Mouse (Mus musculus): ENCODE measurements around the gene Mrgpre. TPM values are rescaled to one million over a fixed set of nuclear protein-coding genes. Genes with fewer than 3 reads are reported as not detected.
A peak's percentile ranks its signal among the peaks of the same experiment; 100 is the strongest.

Gene Mrgpre
- polyA plus RNA-seq, 1 experiment from 2014 or later = 1.8 TPM

DNA sequence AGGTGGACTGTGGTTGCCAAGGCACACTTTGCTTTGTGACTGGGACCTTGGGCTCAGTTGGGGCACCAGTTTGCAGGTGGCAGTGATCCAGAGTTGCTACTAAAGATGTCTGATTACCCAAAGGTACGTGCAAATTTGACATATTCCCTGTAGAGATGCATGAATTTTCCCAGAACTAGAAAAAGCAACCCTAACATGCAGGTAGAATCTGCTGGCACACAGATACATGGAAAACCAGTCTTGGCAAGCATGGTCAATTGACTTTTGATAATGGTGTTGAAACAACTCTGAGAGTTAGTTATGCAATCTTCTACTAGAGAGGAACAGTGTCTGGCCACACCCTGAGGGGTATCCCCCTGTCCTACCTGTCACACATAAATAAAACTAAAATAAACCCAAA lies 32.9 kb downstream of the Mrgpre start:
- Histone ChIP-seq H3K27ac (no peak overlapping the region), H3K4me2 (replicated peaks) (no peak overlapping the region), H3K4me1 (peaks cover 10% of the 10 kb centered on the region; the same call in 1 of the 2 replicates), H3K4me3 (no peak overlapping the region), H3K9me3 (no peaks in the 10 kb centered on the region), H3K27me3 (peaks cover 19% of the 10 kb centered on the region), H3K9ac (no peak overlapping the region), H3K36me3 (no peaks in the 10 kb centered on the region)
- 81% methylated on average over 1 of the region's 1 CpGs for WGBS
- ATAC-seq (ENCODE audit: low FRiP score, low read depth) = no peak

DNA sequence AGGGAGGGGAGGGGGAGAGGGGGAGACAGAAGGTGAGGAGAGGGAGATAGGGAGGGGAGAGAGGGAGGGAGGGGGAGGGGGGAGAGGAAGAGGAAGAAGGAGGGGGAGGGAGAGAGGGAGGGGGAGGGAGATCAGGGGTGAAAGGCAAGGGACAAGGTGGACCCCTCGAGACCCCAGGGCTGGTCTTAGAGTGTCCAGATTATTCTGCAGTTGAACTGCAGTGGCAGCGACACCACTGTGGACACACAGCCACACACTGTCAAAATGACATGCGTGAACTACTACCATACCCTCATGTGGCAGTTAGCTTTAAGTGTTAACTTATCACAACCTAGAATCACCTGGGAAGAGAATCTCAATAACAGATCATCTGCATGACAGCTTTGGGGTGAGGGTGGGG lies 35.3 kb downstream of the Mrgpre start:
- no peak overlapping the region for H3K9ac ChIP-seq
- H3K4me3 ChIP-seq = no peak overlapping the region
- H3K4me2 ChIP-seq (replicated peaks) = no peak overlapping the region
- H3K27me3 ChIP-seq = no peaks in the 10 kb centered on the region
- ATAC-seq (ENCODE audit: low FRiP score, low read depth) = no peak
- H3K4me1 ChIP-seq = 0 out of 2 replicates have a peak, but pooled peaks cover 6% of the 10 kb centered on the region
- WGBS = 67% methylated on average over 3 of the region's 3 CpGs
- no peaks in the 10 kb centered on the region for H3K9me3 ChIP-seq
- H3K27ac ChIP-seq = no peak overlapping the region
- no peaks in the 10 kb centered on the region for H3K36me3 ChIP-seq

DNA sequence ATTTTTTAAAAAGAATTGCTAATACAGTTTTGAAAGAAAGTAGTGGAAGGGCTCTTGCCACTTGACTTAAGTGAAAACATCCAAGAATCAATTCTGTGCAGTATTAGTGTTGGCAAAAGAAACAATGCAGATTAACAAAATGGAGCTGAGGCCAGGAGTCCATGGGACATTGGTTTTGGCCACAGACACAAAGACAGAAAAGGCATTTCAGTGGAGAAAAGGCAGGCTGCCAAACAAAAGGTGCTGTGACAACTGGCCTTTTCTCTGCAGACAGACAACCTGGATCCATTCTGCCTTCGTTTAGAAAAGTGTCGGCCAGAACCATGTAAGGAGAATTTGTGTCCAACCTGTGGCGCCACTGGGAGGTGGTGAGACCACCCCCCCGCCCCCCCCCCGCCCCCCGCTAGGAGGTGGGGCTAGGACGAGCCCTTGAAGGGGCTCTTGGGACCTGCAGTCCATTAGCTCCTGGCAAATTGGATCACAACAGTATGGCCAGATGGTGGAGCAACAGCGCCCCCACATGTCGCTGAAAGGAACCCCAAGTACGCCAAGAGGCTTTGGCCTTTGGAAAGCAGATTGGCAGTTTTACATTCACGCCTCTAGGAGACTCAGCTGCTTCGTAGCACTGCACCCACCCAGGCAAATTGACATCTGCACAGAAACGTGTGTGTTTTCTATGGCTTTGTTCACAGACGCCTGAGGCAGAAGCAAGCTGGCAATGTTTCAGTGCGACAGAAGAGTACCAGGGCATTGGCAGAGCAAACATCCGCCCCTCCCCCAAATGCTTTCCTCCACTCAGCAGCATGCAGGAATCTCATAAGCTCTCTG lies 36.0 kb downstream of the Mrgpre start:
- Histone ChIP-seq H3K4me1 (0 out of 2 replicates have a peak, but pooled peaks cover 6% of the 10 kb centered on the region), H3K27ac (peak overlapping the region; percentile 55; the same call in 1 of the 2 replicates), H3K9me3 (no peaks in the 10 kb centered on the region), H3K9ac (peak overlapping the region; percentile 56), H3K36me3 (no peaks in the 10 kb centered on the region), H3K4me3 (peak overlapping the region; percentile 24), H3K27me3 (no peaks in the 10 kb centered on the region), H3K4me2 (replicated peaks) (peak overlapping the region; percentile 58)
- ATAC-seq (ENCODE audit: low FRiP score, low read depth) = peak; percentile 87
- WGBS = 2% methylated on average over 16 of the region's 16 CpGs

DNA sequence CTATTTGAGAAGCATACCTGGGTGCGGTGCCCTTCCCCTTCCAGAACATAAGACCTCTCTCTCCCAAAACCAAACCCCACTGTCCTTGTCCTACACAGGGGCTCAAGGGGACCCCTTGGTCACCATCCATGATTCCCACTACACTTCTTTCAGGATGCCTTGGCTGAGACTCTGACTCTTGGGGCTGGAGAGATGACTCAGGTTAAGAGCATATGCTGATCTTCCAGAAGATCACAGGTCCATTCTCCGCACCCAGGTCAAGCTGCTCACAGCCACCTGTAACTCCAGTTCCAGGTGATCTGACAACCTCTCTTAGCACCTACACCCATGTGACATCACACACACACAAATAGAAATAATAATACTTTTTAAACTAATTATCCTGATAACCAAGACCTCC lies 43.6 kb downstream of the Mrgpre start:
- peak overlapping the region; percentile 95 for H3K9ac ChIP-seq
- H3K27me3 ChIP-seq = no peaks in the 10 kb centered on the region
- H3K27ac ChIP-seq = no peak overlapping the region
- peak overlapping the region; percentile 85 for H3K4me3 ChIP-seq
- H3K36me3 ChIP-seq = 0 out of 2 replicates have a peak, but pooled peaks cover under 1% of the 10 kb centered on the region
- H3K4me1 ChIP-seq = peaks cover 29% of the 10 kb centered on the region
- H3K4me2 ChIP-seq (replicated peaks) = peak overlapping the region; percentile 92
- no peak; the same call in 1 of the 2 replicates for ATAC-seq (ENCODE audit: low FRiP score, low read depth)
- 13% methylated on average over 2 of the region's 2 CpGs for WGBS
- H3K9me3 ChIP-seq = no peaks in the 10 kb centered on the region

DNA sequence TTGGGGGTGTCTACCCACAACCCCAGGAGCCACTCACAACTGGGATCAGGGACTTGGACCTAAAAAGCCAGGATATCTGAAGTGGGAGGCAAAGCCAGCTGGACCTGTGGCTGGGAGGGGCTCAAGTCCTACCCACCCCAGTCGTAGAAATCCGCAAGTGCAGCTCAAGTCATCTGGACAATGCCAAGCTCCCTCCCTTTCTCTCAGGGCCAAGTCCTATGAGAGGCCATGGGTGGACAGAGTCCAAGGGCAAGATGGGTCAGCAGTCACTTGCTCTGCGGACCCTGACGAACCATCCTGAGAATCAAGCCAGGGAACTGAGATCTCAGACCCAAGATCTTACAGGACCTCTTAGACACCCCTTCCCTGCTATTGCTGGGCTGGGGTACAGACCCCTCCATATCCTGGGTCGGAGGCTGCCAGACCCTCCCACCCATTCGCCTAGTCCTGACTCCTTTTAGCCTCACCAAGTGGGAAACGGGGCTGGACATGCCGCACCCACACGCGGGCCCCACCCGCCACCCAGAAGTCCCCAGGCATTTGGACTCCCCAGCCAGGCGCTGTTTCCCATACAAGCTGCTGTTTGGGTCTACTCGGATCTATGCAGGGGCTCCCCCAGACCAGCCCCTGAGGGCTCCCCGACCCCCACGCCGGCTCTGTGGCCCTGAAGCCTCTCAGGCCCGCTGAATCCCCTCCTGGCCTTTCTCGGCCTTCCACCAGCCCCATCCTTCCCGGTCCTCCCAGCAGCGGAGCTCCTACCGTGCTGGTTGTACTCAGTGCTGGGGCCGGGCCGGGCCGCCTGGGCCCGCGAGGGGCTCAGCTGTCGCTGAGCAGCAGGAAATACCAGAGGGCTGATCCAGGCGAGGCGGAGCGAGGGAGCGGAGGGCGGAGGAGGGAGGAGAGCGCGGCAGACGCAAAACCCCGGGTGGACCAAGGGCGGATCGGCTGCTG lies 44.5 kb downstream of the Mrgpre start:
- Histone ChIP-seq H3K9ac (peak overlapping the region; percentile 95), H3K36me3 (0 out of 2 replicates have a peak, but pooled peaks cover 9% of the 10 kb centered on the region), H3K9me3 (no peaks in the 10 kb centered on the region), H3K27me3 (no peaks in the 10 kb centered on the region), H3K4me2 (replicated peaks) (peak overlapping the region; percentile 92), H3K4me3 (peak overlapping the region; percentile 85), H3K27ac (peak overlapping the region; percentile 85), H3K4me1 (peaks cover 29% of the 10 kb centered on the region)
- ATAC-seq (ENCODE audit: low FRiP score, low read depth) = peak; percentile 92
- WGBS = 3% methylated on average over 35 of the region's 38 CpGs

DNA sequence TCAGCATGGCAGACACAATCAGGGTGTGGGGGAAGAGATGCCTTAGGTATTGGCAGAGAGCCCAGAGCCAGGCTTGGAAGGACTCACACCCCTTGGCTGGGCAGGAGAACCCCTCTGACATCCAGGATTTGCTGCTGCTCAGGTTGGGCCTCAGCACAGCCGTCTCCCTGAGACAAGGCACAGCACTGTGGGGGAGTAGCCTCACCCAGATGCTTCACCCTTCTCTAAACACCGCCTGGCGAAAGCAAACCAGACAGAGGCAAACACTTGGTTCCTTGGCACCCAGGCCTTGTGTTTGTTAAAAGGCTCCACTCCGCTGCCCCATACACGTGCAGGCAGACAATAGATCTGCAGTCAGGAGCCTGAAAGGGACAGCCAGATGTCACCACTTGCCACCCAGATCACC lies 45.7 kb downstream of the Mrgpre start:
- no peak for ATAC-seq (ENCODE audit: low FRiP score, low read depth)
- H3K36me3 ChIP-seq = peaks cover 21% of the 10 kb centered on the region
- H3K4me2 ChIP-seq (replicated peaks) = peak overlapping the region; percentile 92
- H3K4me1 ChIP-seq = peaks cover 29% of the 10 kb centered on the region
- H3K9me3 ChIP-seq = no peaks in the 10 kb centered on the region
- WGBS = 45% methylated on average over 5 of the region's 5 CpGs
- H3K9ac ChIP-seq = peak overlapping the region; percentile 95
- peak overlapping the region; percentile 23; the same call in 1 of the 2 replicates for H3K27ac ChIP-seq
- H3K27me3 ChIP-seq = no peaks in the 10 kb centered on the region
- peak overlapping the region; percentile 85 for H3K4me3 ChIP-seq

DNA sequence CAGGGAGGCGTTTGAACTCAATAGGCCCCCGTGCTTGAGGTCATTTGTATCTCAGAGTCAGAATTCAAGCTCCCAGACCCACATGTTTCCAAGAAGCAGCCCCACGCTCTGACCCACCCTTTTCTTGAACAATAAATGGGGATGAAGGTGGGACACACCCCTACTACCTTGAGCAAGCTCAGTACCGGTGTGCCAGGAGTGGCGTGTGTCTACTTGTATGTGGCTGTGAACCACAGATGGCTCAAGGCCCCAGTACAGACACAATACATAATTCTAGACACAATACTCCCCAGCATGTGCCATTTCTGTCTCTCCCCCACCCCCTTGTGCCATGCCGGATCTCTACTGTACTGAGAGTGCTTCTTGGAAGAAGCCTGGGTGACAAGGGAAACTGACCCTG lies 46.1 kb downstream of the Mrgpre start:
- Histone ChIP-seq H3K4me1 (peaks cover 29% of the 10 kb centered on the region), H3K9me3 (no peaks in the 10 kb centered on the region), H3K27ac (no peak overlapping the region), H3K4me3 (peak overlapping the region; percentile 85), H3K4me2 (replicated peaks) (peak overlapping the region; percentile 92), H3K36me3 (peaks cover 25% of the 10 kb centered on the region), H3K9ac (peak overlapping the region; percentile 95), H3K27me3 (no peaks in the 10 kb centered on the region)
- 70% methylated on average over 6 of the region's 6 CpGs for WGBS
- no peak for ATAC-seq (ENCODE audit: low FRiP score, low read depth)

DNA sequence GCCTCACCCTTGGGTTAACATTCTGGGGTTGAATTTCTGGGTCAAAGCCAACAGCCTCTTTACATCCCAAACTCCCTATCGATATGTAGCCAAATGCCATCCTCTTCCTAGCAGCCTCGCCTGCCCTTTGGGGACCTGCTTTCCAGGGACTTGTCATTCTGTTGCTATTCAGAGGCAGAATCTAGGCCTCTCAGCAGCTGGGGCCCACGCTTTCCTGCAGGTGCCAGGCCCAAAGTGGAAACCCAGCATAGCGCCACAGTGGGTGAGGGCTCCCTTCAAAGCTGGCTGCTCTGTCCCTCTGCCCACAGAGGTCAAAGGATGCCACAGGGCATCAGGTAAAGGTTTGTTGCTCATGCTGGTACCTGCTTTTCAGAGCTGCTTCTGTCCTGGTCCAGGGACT lies 50.6 kb downstream of the Mrgpre start:
- no peak overlapping the region for H3K9ac ChIP-seq
- no peak for ATAC-seq (ENCODE audit: low FRiP score, low read depth)
- no peak overlapping the region for H3K27ac ChIP-seq
- H3K27me3 ChIP-seq = no peaks in the 10 kb centered on the region
- no peaks in the 10 kb centered on the region for H3K9me3 ChIP-seq
- peaks cover 28% of the 10 kb centered on the region for H3K36me3 ChIP-seq
- WGBS = 82% methylated on average over 4 of the region's 4 CpGs
- peaks cover 24% of the 10 kb centered on the region for H3K4me1 ChIP-seq
- H3K4me2 ChIP-seq (replicated peaks) = no peak overlapping the region
- H3K4me3 ChIP-seq = no peak overlapping the region

DNA sequence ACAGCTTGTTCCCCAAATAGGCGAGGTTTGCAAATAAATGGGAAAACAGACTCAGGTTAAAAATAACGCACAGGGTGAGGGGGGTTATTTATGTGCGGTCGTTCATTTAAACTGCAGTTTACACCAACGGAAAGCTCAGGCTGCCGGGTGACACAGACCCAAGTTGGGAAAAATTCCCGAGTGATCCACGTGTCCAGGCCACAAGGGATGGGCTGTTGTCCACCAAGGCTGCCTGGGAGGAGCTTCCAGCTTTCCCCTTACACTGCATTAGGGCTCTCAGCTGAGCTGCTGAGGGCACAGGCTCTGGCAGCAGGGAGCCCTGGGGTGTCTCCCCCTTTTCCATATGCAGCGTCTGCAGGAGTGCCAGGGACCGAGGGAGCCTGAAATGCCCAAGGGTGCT lies 54.4 kb downstream of the Mrgpre start:
- Histone ChIP-seq H3K27ac (0 out of 2 replicates have a peak overlapping the region, but pooled peaks have one; percentile 28), H3K4me3 (no peak overlapping the region), H3K27me3 (no peaks in the 10 kb centered on the region), H3K9ac (0 out of 2 replicates have a peak overlapping the region, but pooled peaks have one; percentile 4), H3K4me1 (peaks cover 11% of the 10 kb centered on the region), H3K4me2 (replicated peaks) (no peak overlapping the region), H3K36me3 (peaks cover 20% of the 10 kb centered on the region), H3K9me3 (no peaks in the 10 kb centered on the region)
- WGBS = 56% methylated on average over 10 of the region's 10 CpGs
- no peak for ATAC-seq (ENCODE audit: low FRiP score, low read depth)

Measured in limb, embryonic 13.5 days (tissue).